Mouse (Mus musculus) olfactory bulb, adult 2 months (tissue): Measurements from ENCODE around the gene Als2cr12. TPM values are rescaled to one million over a fixed set of nuclear protein-coding genes. Genes with fewer than 3 reads are reported as not detected.
"Not testable (repeated sequence)": the region's sequence is repeated elsewhere in the genome, so short reads cannot be mapped to it uniquely, and the experiment has no call there.

Experiments
- H3K27ac ChIP-seq: fragments of 200-500 bp; 2 replicates; pipeline ENCODE4 v1.5.1; 2012; ENCODE audit warnings: low read depth, low read length; ENCODE audit not compliant: insufficient read depth
- H3K4me1 ChIP-seq: fragments of 200-500 bp; 2 replicates; pipeline ENCODE4 v1.6.1; 2012; ENCODE audit warnings: low read length; ENCODE audit not compliant: control insufficient read depth, insufficient read depth
- H3K4me3 ChIP-seq: fragments of 200-500 bp; 2 replicates; pipeline ENCODE4 v1.5.1; 2012; ENCODE audit warnings: mild to moderate bottlenecking, low read depth, low read length, moderate library complexity; ENCODE audit not compliant: insufficient read depth
- CTCF ChIP-seq: fragments of 200-500 bp; IDR thresholded peaks from 2 replicates; pipeline ENCODE4 v1.5.1; 2012; ENCODE audit warnings: low read depth, mild to moderate bottlenecking, low read length, moderate library complexity; ENCODE audit not compliant: insufficient read depth
- POLR2A ChIP-seq: fragments of 200-500 bp; IDR thresholded peaks from 2 replicates; pipeline ENCODE4 v1.6.1; 2012; ENCODE audit warnings: mild to moderate bottlenecking, low read depth, low read length, moderate library complexity; ENCODE audit not compliant: insufficient read depth
- WGBS: fragments of 180-500 bp; shearing (Covaris S2); methylation state at CpG from one replicate; pipeline ENCODE4 v1.1.7; 2018; 5-methylcytosine and 5-hydroxymethylcytosine counted together
- polyA plus RNA-seq: library from polyadenylated mRNA; stranded (reverse); fragments of >200 nt; gene quantifications from 2 replicates; pipeline ENCODE4 v1.2.4, GENCODE M21; 2012; ENCODE audit warnings: low replicate concordance; ENCODE audit not compliant: missing spikeins, insufficient read depth, insufficient read length

The Als2cr12 gene
- polyA plus RNA-seq, 1 experiment = not detected

DNA sequence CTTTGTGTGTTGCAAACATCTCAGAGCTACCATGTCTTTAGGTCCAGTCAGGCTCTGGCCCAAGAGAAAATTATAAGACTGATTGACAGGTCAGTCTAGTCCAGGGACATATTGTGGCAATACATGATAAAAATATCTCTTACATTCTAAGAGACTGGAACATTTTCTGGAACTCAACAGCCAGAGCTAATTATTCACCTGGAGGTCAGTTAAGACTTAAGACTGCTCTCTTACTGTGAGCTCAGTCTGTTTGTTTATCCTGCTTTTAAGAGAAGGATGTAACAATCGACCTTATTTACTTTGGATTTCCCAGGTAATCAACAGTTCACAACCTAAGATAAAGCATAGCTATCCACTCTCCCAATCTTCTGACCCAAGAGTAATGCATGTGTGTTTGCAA lies 85.2 kb downstream of the Als2cr12 start:
- Histone ChIP-seq H3K27ac (no peak overlapping the region), H3K4me3 (no peak overlapping the region), H3K4me1 (0 out of 2 replicates have a peak, but pooled peaks cover 2% of the 10 kb centered on the region)
- no peak for TF ChIP-seq CTCF
- TF ChIP-seq POLR2A = no peak
- WGBS = 34% methylated on average over 1 of the region's 1 CpGs

DNA sequence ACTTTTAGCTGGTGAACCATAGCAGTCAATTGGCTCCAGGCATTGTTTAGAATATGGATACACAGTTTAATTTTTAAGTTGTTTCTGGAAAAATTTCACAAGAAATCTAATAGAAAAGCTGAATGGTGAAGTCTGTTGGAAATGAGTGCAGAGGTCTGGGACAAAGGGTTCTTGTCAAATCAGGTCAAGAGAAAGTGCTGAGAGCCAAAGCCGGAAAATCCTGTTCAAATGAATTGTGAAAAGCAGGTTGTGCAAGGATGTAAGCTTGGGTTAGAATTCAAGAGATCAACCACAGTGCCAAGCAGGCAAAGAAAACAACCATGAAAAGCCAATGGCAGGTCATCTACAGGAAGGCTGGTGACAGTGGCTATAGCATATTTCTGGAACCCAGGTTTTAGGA lies 85.6 kb downstream of the Als2cr12 start:
- H3K4me1 ChIP-seq = no peaks in the 10 kb centered on the region
- H3K4me3 ChIP-seq = no peak overlapping the region
- TF ChIP-seq CTCF (no peak), POLR2A (no peak)
- no peak overlapping the region for H3K27ac ChIP-seq
- WGBS = 86% methylated on average over 1 of the region's 1 CpGs

DNA sequence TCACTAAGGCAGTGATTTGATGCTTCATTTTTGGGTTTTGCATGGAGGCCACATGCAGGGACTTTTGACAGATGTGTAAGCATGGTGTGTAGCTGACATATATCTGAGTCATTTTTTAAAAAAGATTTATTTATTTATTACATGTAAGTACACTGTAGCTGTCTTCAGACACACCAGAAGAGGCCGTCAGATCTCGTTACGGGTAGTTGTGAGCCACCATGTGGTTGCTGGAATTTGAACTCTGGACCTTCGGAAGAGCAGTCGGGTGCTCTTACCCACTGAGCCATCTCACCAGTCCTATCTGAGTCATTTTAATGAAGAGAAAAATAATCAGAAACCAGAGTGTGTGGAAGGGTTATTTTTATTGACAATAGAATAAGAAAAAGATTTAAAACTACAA lies 86.2 kb downstream of the Als2cr12 start:
- H3K27ac ChIP-seq, H3K4me3 ChIP-seq, H3K4me1 ChIP-seq: not testable (repeated sequence)
- WGBS = 92% methylated on average over 5 of the region's 5 CpGs

DNA sequence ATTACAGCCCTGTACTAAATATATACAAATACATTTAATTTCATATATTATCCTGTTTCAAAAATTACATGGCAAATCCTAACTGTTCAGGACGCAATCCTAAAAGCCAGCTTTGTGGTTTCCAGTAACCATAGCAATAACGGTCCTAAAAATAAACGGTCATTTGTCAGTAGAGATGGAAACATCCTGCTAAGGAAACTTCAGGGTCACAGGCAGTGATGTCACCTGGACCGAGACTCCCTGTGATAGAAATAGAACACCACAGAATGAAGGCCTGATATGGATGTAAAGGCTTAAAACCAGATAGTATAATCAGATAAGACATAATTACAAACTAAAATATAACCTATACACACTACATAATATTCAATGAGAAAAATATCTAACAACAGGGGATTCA lies 92.1 kb downstream of the Als2cr12 start:
- 75% methylated on average over 4 of the region's 4 CpGs for WGBS
- H3K4me1 ChIP-seq = no peaks in the 10 kb centered on the region
- no peak for TF ChIP-seq CTCF
- no peak for TF ChIP-seq POLR2A

DNA sequence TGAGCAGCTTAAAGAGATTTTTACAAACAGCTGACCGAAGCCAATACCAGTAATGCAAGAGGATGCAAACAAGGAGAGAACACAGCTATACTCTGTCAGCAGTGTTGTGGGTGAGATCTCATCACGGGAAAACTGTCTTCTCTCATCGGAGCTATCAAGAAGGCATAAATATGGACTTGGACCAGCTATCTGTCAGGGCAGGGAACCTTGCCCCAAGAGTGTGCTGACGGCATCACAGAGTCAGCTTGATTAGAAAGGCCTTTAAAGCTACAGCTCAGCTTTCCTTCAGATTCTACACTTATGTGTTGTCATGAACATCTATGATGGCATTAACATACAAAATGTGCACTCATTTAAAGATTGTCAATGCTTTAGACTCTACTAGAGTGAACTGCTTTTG lies 93.1 kb downstream of the Als2cr12 start:
- TF ChIP-seq POLR2A (no peak), CTCF (no peak)
- no peak overlapping the region for H3K4me3 ChIP-seq
- H3K27ac ChIP-seq = no peak overlapping the region
- WGBS = 83% methylated on average over 4 of the region's 4 CpGs
- H3K4me1 ChIP-seq = no peaks in the 10 kb centered on the region

More for the DNA sequence above, 92.1 kb downstream of the Als2cr12 start:
- Histone ChIP-seq H3K27ac (no peak overlapping the region), H3K4me3 (no peak overlapping the region)

Other genes starting within 250 kb of the Als2cr12 start
- gene Orc2, start 190.9 kb downstream of the Als2cr12 start, polyA plus RNA-seq = not detected in 2 replicates
- not detected in 2 replicates for gene Fam126b, start 109.7 kb downstream of the Als2cr12 start, polyA plus RNA-seq
- gene Ndufb3, start 109.6 kb downstream of the Als2cr12 start, polyA plus RNA-seq = not detected in 2 replicates
- gene Cflar, start 15.5 kb upstream of the Als2cr12 start, polyA plus RNA-seq = not detected in 2 replicates
- gene Casp8, start 99.4 kb upstream of the Als2cr12 start, polyA plus RNA-seq = not detected in 2 replicates